Mouse (Mus musculus) forebrain, embryonic 16.5 days (tissue): Measurements from ENCODE around the gene Olfr199. TPM values are rescaled to one million over a fixed set of nuclear protein-coding genes. Genes with fewer than 3 reads are reported as not detected.
"Not testable (repeated sequence)": the region's sequence is repeated elsewhere in the genome, so short reads cannot be mapped to it uniquely, and the experiment has no call there.

Experiments used
- ATAC-seq: fragments of 200-750 bp; cut with Nextera tagmentation; 2 replicates; pipeline ENCODE4 v1.8.0; 2017; ENCODE audit warnings: mild to moderate bottlenecking, moderate library complexity
- H3K27ac ChIP-seq: fragments of 300-500 bp; sonication (generic); 2 replicates; pipeline ENCODE4 v1.5.1; 2014; ENCODE audit warnings: low read length, control low read depth
- H3K27me3 ChIP-seq: fragments of 300-500 bp; sonication (generic); replicated peaks from 2 replicates; pipeline ENCODE4 v1.6.1; 2014; ENCODE audit warnings: low read length; ENCODE audit not compliant: control insufficient read depth, insufficient read depth
- H3K36me3 ChIP-seq: fragments of 300-500 bp; sonication (generic); 2 replicates; pipeline ENCODE4 v1.6.1; 2014; ENCODE audit not compliant: control insufficient read depth, insufficient read depth
- H3K4me1 ChIP-seq: fragments of 300-500 bp; sonication (generic); replicated peaks from 2 replicates; pipeline ENCODE4 v1.6.1; 2014; ENCODE audit warnings: low read length; ENCODE audit not compliant: control insufficient read depth, insufficient read depth
- H3K4me2 ChIP-seq: fragments of 300-500 bp; sonication (generic); 2 replicates; pipeline ENCODE4 v1.6.1; 2014; ENCODE audit warnings: mild to moderate bottlenecking, low read length, control low read depth
- H3K4me3 ChIP-seq: fragments of 300-500 bp; sonication (generic); replicated peaks from 2 replicates; pipeline ENCODE4 v1.5.1; 2014; ENCODE audit warnings: mild to moderate bottlenecking, low read length, control low read depth
- H3K9ac ChIP-seq: fragments of 300-500 bp; sonication (generic); replicated peaks from 2 replicates; pipeline ENCODE4 v1.6.1; 2014; ENCODE audit warnings: low read depth, low read length, control low read depth
- H3K9me3 ChIP-seq: fragments of 300-500 bp; sonication (generic); 2 replicates; pipeline ENCODE4 v1.6.1; 2016; ENCODE audit warnings: low read length; ENCODE audit not compliant: control insufficient read depth
- WGBS: fragments of 180-500 bp; shearing (Covaris S2); extraction: QIAGEN DNeasy Blood & Tissue Kit; methylation state at CpG from one replicate; pipeline ENCODE4 v1.1.7; 2014; 5-methylcytosine and 5-hydroxymethylcytosine counted together
- polyA plus RNA-seq: library from polyadenylated mRNA; unstranded; fragments of >200 nt; fragmentation: Nextera tagmentation; extraction: Ambion mirVana; gene quantifications from 2 replicates; pipeline ENCODE4 v1.2.1, GENCODE M21; 2015

Olfr199 gene
- polyA plus RNA-seq, result not detected in 2 replicates

GRCm38 (mm10) chr16:59219667-59220066 lies at the start of gene Olfr199:
TSS of gene Olfr199 (minus strand) at chr16:59219767.
- not testable (repeated sequence) for H3K27ac ChIP-seq, H3K4me1 ChIP-seq, H3K4me3 ChIP-seq, ATAC-seq, H3K9ac ChIP-seq, H3K4me2 ChIP-seq, H3K27me3 ChIP-seq, H3K9me3 ChIP-seq, H3K36me3 ChIP-seq
- WGBS, result 81% methylated on average over 1 of the region's 1 CpGs

GRCm38 (mm10) chr16:59269097-59269496 lies 49.5 kb upstream of the Olfr199 start:
- not testable (repeated sequence) for H3K27me3 ChIP-seq, H3K27ac ChIP-seq, H3K9me3 ChIP-seq, H3K4me1 ChIP-seq, ATAC-seq, H3K4me2 ChIP-seq, H3K36me3 ChIP-seq, H3K9ac ChIP-seq, H3K4me3 ChIP-seq
- WGBS, result 79% methylated on average over 4 of the region's 4 CpGs

GRCm38 (mm10) chr16:59249684-59250083 lies 30.1 kb upstream of the Olfr199 start:
- H3K27ac ChIP-seq, result no peak overlapping the region
- H3K4me1 ChIP-seq, result no peaks in the 10 kb centered on the region
- WGBS, result 87% methylated on average over 17 of the region's 17 CpGs
- no peaks in the 10 kb centered on the region for H3K9me3 ChIP-seq
- H3K27me3 ChIP-seq, result no peaks in the 10 kb centered on the region
- no peak overlapping the region for H3K4me2 ChIP-seq
- H3K9ac ChIP-seq, result no peak overlapping the region
- no peak overlapping the region for H3K4me3 ChIP-seq
- ATAC-seq, result no peak
- no peaks in the 10 kb centered on the region for H3K36me3 ChIP-seq

GRCm38 (mm10) chr16:59217861-59218260 lies 1.7 kb downstream of the Olfr199 start:
- not testable (repeated sequence) for H3K4me2 ChIP-seq

GRCm38 (mm10) chr16:59203433-59203832 lies 16.1 kb downstream of the Olfr199 start, which contains the start of gene Olfr198:
TSS of gene Olfr198 (minus strand) at chr16:59203533.
- not testable (repeated sequence) for ATAC-seq, H3K4me1 ChIP-seq, H3K4me2 ChIP-seq, H3K27ac ChIP-seq, H3K4me3 ChIP-seq, H3K9me3 ChIP-seq, H3K27me3 ChIP-seq, H3K9ac ChIP-seq, H3K36me3 ChIP-seq
- 68% methylated on average over 1 of the region's 1 CpGs for WGBS

More at GRCm38 (mm10) chr16:59217861-59218260, 1.7 kb downstream of the Olfr199 start:
- not testable (repeated sequence) for ATAC-seq, H3K4me1 ChIP-seq, H3K4me3 ChIP-seq, H3K27ac ChIP-seq, H3K9me3 ChIP-seq, H3K36me3 ChIP-seq, H3K9ac ChIP-seq, H3K27me3 ChIP-seq
- WGBS, result 65% methylated on average over 3 of the region's 3 CpGs

GRCm38 (mm10) chr16:59170354-59170753 lies 49.2 kb downstream of the Olfr199 start, which contains the start of gene Olfr196:
TSS of gene Olfr196 (minus strand) at chr16:59170454.
- no peaks in the 10 kb centered on the region for H3K9me3 ChIP-seq
- H3K4me1 ChIP-seq, result no peaks in the 10 kb centered on the region
- H3K27ac ChIP-seq, result no peak within 1 kb of the TSS
- no peak for ATAC-seq
- H3K9ac ChIP-seq, result no peak within 1 kb of the TSS
- no peak within 1 kb of the TSS for H3K4me2 ChIP-seq
- H3K36me3 ChIP-seq, result no peaks in the 10 kb centered on the region
- no peaks in the 10 kb centered on the region for H3K27me3 ChIP-seq
- H3K4me3 ChIP-seq, result no peak within 1 kb of the TSS
- 82% methylated on average over 3 of the region's 3 CpGs for WGBS

Other genes starting within 250 kb of the Olfr199 start
- gene Olfr183, start 224.4 kb downstream of the Olfr199 start, polyA plus RNA-seq, result not detected in 2 replicates
- gene Olfr186, start 189.5 kb downstream of the Olfr199 start, polyA plus RNA-seq, result not detected in 2 replicates
- not detected in 2 replicates for gene Olfr187, start 180.0 kb downstream of the Olfr199 start, polyA plus RNA-seq
- gene Olfr190, start 141.8 kb downstream of the Olfr199 start, polyA plus RNA-seq, result not detected in 2 replicates
- gene Olfr191, start 129.9 kb downstream of the Olfr199 start, polyA plus RNA-seq, result not detected in 2 replicates
- gene Olfr193, start 107.9 kb downstream of the Olfr199 start, polyA plus RNA-seq, result not detected in 2 replicates
- not detected in 2 replicates for gene Olfr194, start 98.7 kb downstream of the Olfr199 start, polyA plus RNA-seq
- not detected in 2 replicates for gene Olfr195, start 72.7 kb downstream of the Olfr199 start, polyA plus RNA-seq
- gene Olfr196, start 49.3 kb downstream of the Olfr199 start, polyA plus RNA-seq, result not detected in 2 replicates
- gene Olfr198, start 16.2 kb downstream of the Olfr199 start, polyA plus RNA-seq, result not detected in 2 replicates
- gene Olfr201, start 52.9 kb upstream of the Olfr199 start, polyA plus RNA-seq, result not detected in 2 replicates
- not detected in 2 replicates for gene Olfr202, start 67.0 kb upstream of the Olfr199 start, polyA plus RNA-seq
- gene Olfr203, start 79.1 kb upstream of the Olfr199 start, polyA plus RNA-seq, result not detected in 2 replicates
- not detected in 2 replicates for gene Olfr204, start 98.5 kb upstream of the Olfr199 start, polyA plus RNA-seq
- gene Olfr205, start 111.4 kb upstream of the Olfr199 start, polyA plus RNA-seq, result not detected in 2 replicates
- not detected in 2 replicates for gene Olfr206, start 129.5 kb upstream of the Olfr199 start, polyA plus RNA-seq
- gene Olfr209, start 144.2 kb upstream of the Olfr199 start, polyA plus RNA-seq, result not detected in 2 replicates
- not detected in 2 replicates for gene Gabrr3, start 187.6 kb upstream of the Olfr199 start, polyA plus RNA-seq